Mouse (Mus musculus) bone marrow, adult 2 months (tissue): ENCODE data around the gene Tanc1.

Experiments
- CTCF ChIP-seq: fragments of 200-500 bp; IDR thresholded peaks from 2 replicates; pipeline ENCODE4 v1.5.1; 2011; ENCODE audit warnings: low read length, control low read depth; ENCODE audit not compliant: control insufficient read depth, insufficient read depth
- POLR2A ChIP-seq: fragments of 200-500 bp; IDR thresholded peaks from 2 replicates; pipeline ENCODE4 v1.6.1; 2011; ENCODE audit warnings: low read depth, mild to moderate bottlenecking, control low read depth, low read length, borderline replicate concordance; ENCODE audit not compliant: control insufficient read depth

GRCm38 (mm10) chr2:59629829-59630228 lies 18.0 kb downstream of the Tanc1 start:
- TF ChIP-seq POLR2A (no peak), CTCF (no peak)
